Comparison of ENCODE assay signal across 8 mouse cellular contexts in genomic region chr8:70792700-70793099, GRCm38 (mm10). TPM values are rescaled to one million over a fixed set of nuclear protein-coding genes. Genes with fewer than 3 reads are reported as not detected.
DNase-seq lines count a peak whose midpoint lies in the region; ATAC-seq and TF ChIP-seq lines count a peak whose summit lies in the region.

No protein-coding gene starts in this region.

- no peaks in the 10 kb centered on the region for H3K4me1 ChIP-seq in ES-Bruce4 (ENCODE audit: control insufficient read depth, insufficient read depth, low read length)
- H3K4me1 ChIP-seq in cortical plate, adult 2 months (ENCODE audit: control insufficient read depth, insufficient read depth, low read length), result peaks cover 5% of the 10 kb centered on the region; the same call in 1 of the 2 replicates
- peaks cover 92% of the 10 kb centered on the region for H3K4me1 ChIP-seq in liver, embryonic 13.5 days (replicated peaks)

- TF ChIP-seq EP300 in ES-Bruce4 (IDR thresholded peaks at IDR 0.05; ENCODE audit: insufficient read depth, low read depth, low read length), result no peak

- no peaks in the 10 kb centered on the region for H3K9me3 ChIP-seq in ES-Bruce4 (replicated peaks; ENCODE audit: control insufficient read depth, insufficient read depth, low read length, poor library complexity, severe bottlenecking)
- H3K9me3 ChIP-seq in liver, embryonic 13.5 days (replicated peaks), result no peaks in the 10 kb centered on the region

- H3K27ac ChIP-seq in ES-Bruce4 (ENCODE audit: insufficient read depth, low read length), result no peak overlapping the region
- H3K27ac ChIP-seq in cortical plate, adult 2 months (ENCODE audit: insufficient read depth, low read length), result peak overlapping the region; percentile 58
- peak overlapping the region; percentile 63; the same call in 1 of the 2 replicates for H3K27ac ChIP-seq in liver, embryonic 13.5 days

- no peak for TF ChIP-seq POLR2A in ES-Bruce4 (IDR thresholded peaks at IDR 0.05; ENCODE audit: insufficient read depth, low read length)
- no peak for TF ChIP-seq POLR2A in cortical plate, adult 2 months (IDR thresholded peaks at IDR 0.05; ENCODE audit: extremely low read depth, insufficient read depth, low read length)

- H3K4me2 ChIP-seq in liver, embryonic 13.5 days, result peak overlapping the region; percentile 94

- ATAC-seq in inflammation-experienced regulatory T-cells, adult 6 months, result peak; percentile 49
- ATAC-seq in liver, embryonic 13.5 days (ENCODE audit: low read depth), result peak; percentile 1

- DNase-seq in embryo, embryonic 10 days (ENCODE audit: low spot score), result peak; percentile 79
- no peak for DNase-seq in embryo, embryonic 11 days
- DNase-seq in liver, embryonic 13.5 days, result peak; percentile 73
- DNase-seq in naive thymus-derived CD4-positive, alpha-beta T cell, adult 2 months (ENCODE audit: low read depth), result peak; percentile 95
- DNase-seq in ovary, adult 18-20 months (ENCODE audit: low spot score), result no peak

- no peak for TF ChIP-seq CTCF in ES-Bruce4 (IDR thresholded peaks at IDR 0.05; ENCODE audit: low read depth, low read length)
- no peak for TF ChIP-seq CTCF in cortical plate, adult 2 months (IDR thresholded peaks at IDR 0.05; ENCODE audit: extremely low read depth, insufficient read depth, low read length)

- no peak overlapping the region for H3K9ac ChIP-seq in ES-Bruce4 (ENCODE audit: low read depth, poor library complexity, severe bottlenecking)
- peak overlapping the region; percentile 91 for H3K9ac ChIP-seq in liver, embryonic 13.5 days

- peak overlapping the region; percentile 67 for H3K4me3 ChIP-seq in ES-Bruce4 (ENCODE audit: low read depth, low read length)
- peak overlapping the region; percentile 39 for H3K4me3 ChIP-seq in cortical plate, adult 2 months (ENCODE audit: insufficient read depth, low read length)
- H3K4me3 ChIP-seq in liver, embryonic 13.5 days (replicated peaks), result peak overlapping the region; percentile 78

- no peaks in the 10 kb centered on the region for H3K36me3 ChIP-seq in ES-Bruce4 (ENCODE audit: control insufficient read depth, insufficient read depth, low read length, poor library complexity, severe bottlenecking)
- peaks cover 23% of the 10 kb centered on the region for H3K36me3 ChIP-seq in liver, embryonic 13.5 days

- WGBS in liver, embryonic 13.5 days (ENCODE audit: insufficient replicate concordance), result under 1% methylated on average over 20 of the region's 20 CpGs

- no peaks in the 10 kb centered on the region for H3K27me3 ChIP-seq in ES-Bruce4 (ENCODE audit: control insufficient read depth, insufficient read depth, low read length, poor library complexity, severe bottlenecking)
- H3K27me3 ChIP-seq in liver, embryonic 13.5 days, result peaks cover 39% of the 10 kb centered on the region

RNA-seq across cellular contexts. Expression of gene Mast3, which starts 12.2 kb away (rescaled TPM):
- 9.1 and 10.9 TPM in 2 replicates for polyA plus RNA-seq in ES-Bruce4 (2011; ENCODE audit: insufficient read depth, insufficient read length, low read depth, missing spikeins)
- polyA plus RNA-seq in cortical plate, adult 2 months (2012; rRNA removed), result 265 and 282 TPM in 2 replicates
- polyA plus RNA-seq in inflammation-experienced regulatory T-cells, adult 6 months (2017; shearing (Covaris generic)), result 10 to 100 TPM; 14.8 to 20.5 (median 18.4) TPM
- polyA plus RNA-seq in liver, embryonic 13.5 days (2015; fragmentation: Nextera tagmentation; extraction: Ambion mirVana), result 4.9 and 6.2 TPM in 2 replicates

RNA-seq across cellular contexts. Expression of gene Il12rb1, which starts 15.5 kb away (rescaled TPM):
- 1.1 and 2.0 TPM in 2 replicates for polyA plus RNA-seq in ES-Bruce4 (2011; ENCODE audit: insufficient read depth, insufficient read length, low read depth, missing spikeins)
- polyA plus RNA-seq in cortical plate, adult 2 months (2012; rRNA removed), result 1.1 TPM in 2 replicates
- polyA plus RNA-seq in inflammation-experienced regulatory T-cells, adult 6 months (2017; shearing (Covaris generic)), result 10 to 100 TPM; 13.8 to 38.5 (median 18.3) TPM
- 0.20 and 0.21 TPM in 2 replicates for polyA plus RNA-seq in liver, embryonic 13.5 days (2015; fragmentation: Nextera tagmentation; extraction: Ambion mirVana)

RNA-seq across cellular contexts. Expression of gene Pik3r2, which starts 16.2 kb away (rescaled TPM):
- 20.1 and 25.1 TPM in 2 replicates for polyA plus RNA-seq in ES-Bruce4 (2011; ENCODE audit: insufficient read depth, insufficient read length, low read depth, missing spikeins)
- 177 and 193 TPM in 2 replicates for polyA plus RNA-seq in cortical plate, adult 2 months (2012; rRNA removed)
- 1 to 10 TPM; 2.6 to 5.4 (median 5.4) TPM for polyA plus RNA-seq in inflammation-experienced regulatory T-cells, adult 6 months (2017; shearing (Covaris generic))
- polyA plus RNA-seq in liver, embryonic 13.5 days (2015; fragmentation: Nextera tagmentation; extraction: Ambion mirVana), result 18.0 and 18.2 TPM in 2 replicates

RNA-seq across cellular contexts. Expression of gene Mpv17l2, which starts 32.0 kb away (rescaled TPM):
- 17.7 and 19.1 TPM in 2 replicates for polyA plus RNA-seq in ES-Bruce4 (2011; ENCODE audit: insufficient read depth, insufficient read length, low read depth, missing spikeins)
- 51.6 and 59.2 TPM in 2 replicates for polyA plus RNA-seq in cortical plate, adult 2 months (2012; rRNA removed)
- 10 to 100 TPM; 35.5 to 46.1 (median 42.5) TPM for polyA plus RNA-seq in inflammation-experienced regulatory T-cells, adult 6 months (2017; shearing (Covaris generic))
- polyA plus RNA-seq in liver, embryonic 13.5 days (2015; fragmentation: Nextera tagmentation; extraction: Ambion mirVana), result 45.6 and 50.4 TPM in 2 replicates

RNA-seq across cellular contexts. Expression of gene Rab3a, which starts 38.2 kb away (rescaled TPM):
- polyA plus RNA-seq in ES-Bruce4 (2011; ENCODE audit: insufficient read depth, insufficient read length, low read depth, missing spikeins), result 6.2 and 6.3 TPM in 2 replicates
- polyA plus RNA-seq in cortical plate, adult 2 months (2012; rRNA removed), result 1,139 and 1,160 TPM in 2 replicates
- polyA plus RNA-seq in inflammation-experienced regulatory T-cells, adult 6 months (2017; shearing (Covaris generic)), result 1 to 10 TPM; 4.6 to 8.6 (median 7.9) TPM
- polyA plus RNA-seq in liver, embryonic 13.5 days (2015; fragmentation: Nextera tagmentation; extraction: Ambion mirVana), result 2.7 and 3.9 TPM in 2 replicates

Comparison
In these comparisons a context has a peak if more than half of its experiments do, and no peak if none do; other contexts are left out.
1. DNase-seq: peak in embryo, embryonic 10 days (single experiment), liver, embryonic 13.5 days (single experiment) and naive thymus-derived CD4-positive, alpha-beta T cell, adult 2 months (single experiment); none in embryo, embryonic 11 days (single experiment) and ovary, adult 18-20 months (single experiment).
2. RNA of gene Mast3, which starts 12.2 kb away (polyA plus RNA-seq): 265 to 282 TPM in cortical plate, adult 2 months; 14.8 to 20.5 TPM in inflammation-experienced regulatory T-cells, adult 6 months, 9.1 to 10.9 TPM in ES-Bruce4 and 4.9 to 6.2 TPM in liver, embryonic 13.5 days; every median in the first group is over 10 times any median in the second.
3. Peak in every context shown above with its lines, with median percentiles within 50 percentile points of each other: H3K4me3 ChIP-seq.